Mouse (Mus musculus) layer of hippocampus, adult 9-10 months (tissue): ENCODE measurements around the gene Bicra.

Source experiments
- DNase-seq: peaks from one replicate; pipeline ENCODE4 v3.0.0; 2022; ENCODE audit warnings: low spot score

The Bicra gene

GRCm38 (mm10) chr7:16047338-16048146 lies at the start of gene Bicra:
TSS of gene Bicra (minus strand) at chr7:16047921.
- DNase-seq = peak; percentile 56

DNA sequence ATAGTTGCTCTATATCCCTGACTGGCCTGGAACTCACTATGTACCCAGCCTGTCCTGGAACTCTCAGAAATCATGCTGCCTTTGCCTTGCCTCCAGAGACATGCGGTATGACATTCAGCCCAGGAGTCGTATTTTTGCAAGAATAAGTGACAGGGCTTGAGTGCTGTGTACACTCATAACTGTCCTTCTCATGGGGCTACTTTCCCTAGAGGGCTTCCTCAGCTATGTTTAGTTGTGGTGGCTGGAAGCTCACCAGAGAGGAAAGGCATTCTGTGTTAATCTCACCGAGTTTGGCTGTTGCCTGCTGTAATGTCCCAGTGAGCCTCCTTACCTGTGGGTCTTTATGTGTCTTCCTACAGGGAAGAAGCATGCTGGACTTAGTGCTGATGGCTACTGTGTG lies 46.9 kb upstream of the Bicra start:
- no peak for DNase-seq

GRCm38 (mm10) chr7:16087587-16087986 lies 39.9 kb upstream of the Bicra start:
- DNase-seq = no peak

GRCm38 (mm10) chr7:16083361-16083760 lies 35.6 kb upstream of the Bicra start:
- DNase-seq = no peak

DNA sequence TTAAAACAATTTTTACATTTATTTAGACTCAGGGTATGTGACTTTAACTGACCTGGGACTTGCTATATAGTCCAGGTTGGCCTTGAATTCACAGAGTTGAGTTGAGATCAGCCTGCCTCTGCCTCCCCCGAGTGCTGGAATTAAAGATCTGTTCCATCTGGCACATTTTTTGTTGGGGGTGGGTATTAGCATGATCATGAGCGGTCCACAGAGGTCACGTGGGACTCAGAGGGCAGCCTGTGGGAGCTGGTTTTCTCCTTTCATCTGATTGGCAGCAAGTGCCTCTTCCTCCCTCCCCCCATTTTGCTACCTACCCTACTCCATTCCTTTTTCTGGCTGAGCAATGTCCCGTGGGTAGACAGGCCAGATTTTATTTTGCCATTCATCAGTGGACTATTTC lies 32.9 kb upstream of the Bicra start:
- DNase-seq = no peak

GRCm38 (mm10) chr7:16079947-16080346 lies 32.2 kb upstream of the Bicra start:
- DNase-seq = no peak

DNA sequence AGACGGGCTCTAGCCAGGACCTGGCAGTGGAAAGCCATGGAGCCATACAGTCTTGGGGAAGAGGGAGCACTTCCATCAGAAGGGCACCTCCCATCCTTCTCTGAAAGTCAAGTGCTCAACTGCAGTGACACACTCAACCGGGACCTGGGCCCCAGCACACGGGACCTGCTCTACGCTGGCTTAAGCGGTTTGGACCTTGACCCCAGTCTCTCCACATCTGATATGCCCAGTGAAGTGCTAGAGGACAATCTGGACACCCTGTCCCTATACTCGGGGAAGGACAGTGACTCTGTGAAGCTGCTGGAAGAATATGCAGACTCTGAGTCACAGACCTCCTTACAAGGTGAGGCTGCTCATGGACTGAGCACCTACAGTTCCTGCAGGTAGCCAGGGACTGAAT lies 24.2 kb upstream of the Bicra start:
- no peak for DNase-seq

GRCm38 (mm10) chr7:16070846-16071245 lies 23.1 kb upstream of the Bicra start:
- no peak for DNase-seq

GRCm38 (mm10) chr7:16063490-16063889 lies 15.8 kb upstream of the Bicra start:
- DNase-seq = no peak

- DNase-seq = no peak
These were observed 14.3 kb upstream of the Bicra start for GRCm38 (mm10) chr7:16062099-16062420.

- no peak for DNase-seq
These were observed 13.7 kb upstream of the Bicra start, which contains the start of gene Zfp541 for GRCm38 (mm10) chr7:16061219-16062098. TSS of gene Zfp541 (plus strand) at chr7:16061814.

- no peak for DNase-seq
These were observed 9.4 kb upstream of the Bicra start for GRCm38 (mm10) chr7:16057136-16057534.

GRCm38 (mm10) chr7:16056459-16057135 lies 8.9 kb upstream of the Bicra start:
- peak; percentile 62 for DNase-seq

- no peak for DNase-seq
These were observed 7.9 kb upstream of the Bicra start for GRCm38 (mm10) chr7:16055665-16056064.

GRCm38 (mm10) chr7:16054966-16055365 lies 7.2 kb upstream of the Bicra start:
- DNase-seq = no peak

GRCm38 (mm10) chr7:16053105-16053504 lies 5.4 kb upstream of the Bicra start:
- DNase-seq = no peak

GRCm38 (mm10) chr7:16052684-16053083 lies 5.0 kb upstream of the Bicra start:
- DNase-seq = peak; percentile 80

DNA sequence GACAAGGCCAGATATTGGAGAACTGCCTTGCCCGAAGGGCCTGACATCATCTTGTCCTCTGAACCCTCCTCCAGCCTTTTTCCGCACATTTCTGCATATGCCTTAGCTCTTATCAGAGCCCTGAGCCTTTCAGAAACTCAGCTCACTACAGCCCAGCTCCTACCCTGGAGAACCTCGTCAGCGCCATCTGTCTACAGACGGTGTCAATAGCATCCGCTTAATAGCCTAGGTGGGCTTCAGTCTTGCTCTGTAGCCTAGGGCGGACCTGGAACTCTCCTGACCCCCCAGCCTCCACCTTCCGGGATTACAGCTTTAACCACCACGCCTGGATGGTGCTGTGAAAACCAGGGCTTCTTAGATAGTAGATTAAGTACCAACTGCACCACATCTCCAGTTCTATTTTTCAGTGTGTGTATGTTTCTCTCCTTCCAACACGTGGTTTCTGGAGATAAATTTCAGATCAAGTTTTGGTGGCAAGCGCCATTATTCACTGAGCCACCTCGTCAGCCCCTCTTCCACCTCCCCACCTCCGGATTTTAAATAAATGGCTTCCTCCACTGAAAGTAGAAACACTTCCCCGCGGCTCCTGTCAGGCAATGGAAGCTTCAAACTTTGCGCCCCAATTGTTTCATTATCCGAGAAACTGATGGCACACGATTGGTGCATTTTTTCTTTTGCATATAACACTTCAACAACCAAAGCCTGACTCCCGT lies 4.3 kb upstream of the Bicra start:
- peak; percentile 67 for DNase-seq

GRCm38 (mm10) chr7:16050600-16050999 lies 2.9 kb upstream of the Bicra start:
- DNase-seq = no peak

- DNase-seq = no peak
These were observed 1.8 kb upstream of the Bicra start for GRCm38 (mm10) chr7:16049576-16049915.

DNA sequence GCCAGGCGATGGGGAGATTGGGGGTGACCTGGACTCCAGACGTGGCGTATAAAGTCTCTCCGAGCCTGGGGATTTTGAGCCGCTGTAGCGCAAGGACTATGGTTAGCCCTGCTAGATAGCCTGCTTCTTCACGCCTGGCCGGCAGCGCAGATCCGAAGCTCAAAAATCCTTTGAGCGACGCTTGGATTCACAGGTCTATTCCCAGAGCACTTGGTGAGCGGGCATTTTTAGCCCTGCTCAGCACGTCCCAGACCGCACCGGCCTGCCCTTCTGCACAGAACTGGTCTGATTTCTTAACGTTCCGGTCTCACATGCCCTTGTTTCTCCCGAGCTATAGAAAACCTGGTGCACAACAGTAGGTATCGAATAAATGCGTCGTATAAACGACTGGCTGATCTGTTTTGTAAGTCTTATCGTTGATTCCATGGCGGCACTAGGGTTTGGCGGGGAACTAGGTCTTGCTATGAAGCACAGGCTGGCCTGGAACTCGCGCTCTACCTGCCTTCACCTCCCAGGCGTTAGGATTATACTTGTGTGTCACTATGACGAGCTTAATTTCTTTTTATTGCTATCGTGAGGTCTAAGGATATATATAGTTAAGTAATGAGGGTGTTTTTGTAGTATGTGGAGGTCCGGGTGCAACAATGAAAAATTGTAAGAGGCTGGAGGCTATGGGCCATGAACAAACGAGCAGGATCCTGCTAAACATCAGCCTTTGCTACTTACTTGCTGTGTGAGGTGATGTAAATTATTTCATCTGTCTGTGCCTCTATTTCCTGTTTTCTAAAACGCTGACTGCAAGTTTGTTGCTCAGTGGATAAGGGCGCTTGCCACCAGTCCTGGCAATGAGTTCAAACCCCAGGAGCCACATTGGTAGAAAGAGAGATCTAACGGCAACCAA lies 1.2 kb upstream of the Bicra start:
- DNase-seq = no peak
